ENCODE assay signal across 20 mouse cellular contexts in the genomic region with DNA sequence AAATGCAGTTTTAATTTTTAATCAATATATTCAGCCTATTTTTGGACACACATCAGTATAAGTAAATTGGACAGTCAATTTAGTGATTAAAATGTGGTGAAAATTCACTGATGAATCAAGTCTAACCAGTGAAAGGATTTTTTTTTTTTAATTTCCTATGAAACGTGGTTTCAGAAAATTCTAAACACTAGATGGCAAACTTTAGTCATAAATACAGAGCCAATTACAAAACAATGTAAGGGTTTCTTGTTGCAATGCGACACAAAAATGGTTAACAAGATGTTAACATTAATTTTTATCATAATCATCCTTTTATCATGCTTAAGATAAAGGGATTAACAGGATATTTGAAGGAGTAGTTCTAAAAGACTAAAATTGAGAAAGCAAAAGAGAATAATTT.
DNase-seq lines count a peak whose midpoint lies in the region; ATAC-seq and TF ChIP-seq lines count a peak whose summit lies in the region.
"Had no signal": no experiment of that assay in that cellular context is flagged by ENCODE, and none has a peak within 500 bp of the region (broad histone marks: within the 10 kb centered on the region; RNA-seq: fewer than 3 reads in every experiment).

No protein-coding gene starts in this region.

- no peaks in the 10 kb centered on the region for H3K36me3 ChIP-seq in hindbrain, postnatal 0 days (ENCODE audit: insufficient read depth, low read length)
- H3K36me3 ChIP-seq in hindbrain, embryonic 11.5 days (ENCODE audit: control insufficient read depth, insufficient read depth, low read length): no peaks in the 10 kb centered on the region
- no peaks in the 10 kb centered on the region for H3K36me3 ChIP-seq in midbrain, postnatal 0 days (ENCODE audit: insufficient read depth, low read length)
- H3K36me3 ChIP-seq in midbrain, embryonic 15.5 days (replicated peaks): no peaks in the 10 kb centered on the region
- no peaks in the 10 kb centered on the region for H3K36me3 ChIP-seq in liver, postnatal 0 days (replicated peaks; ENCODE audit: insufficient read depth, low read length)
- H3K36me3 ChIP-seq: embryonic facial prominence, embryonic 15.5 days; forebrain, embryonic 10.5 days; heart, embryonic 12.5 days; hindbrain, embryonic 10.5 days; intestine, embryonic 15.5 days had no signal

- H3K4me1 ChIP-seq in hindbrain, postnatal 0 days (ENCODE audit: insufficient read depth, low read length): no peaks in the 10 kb centered on the region
- no peaks in the 10 kb centered on the region for H3K4me1 ChIP-seq in hindbrain, embryonic 11.5 days (replicated peaks; ENCODE audit: control insufficient read depth, insufficient read depth, low read length)
- no peaks in the 10 kb centered on the region for H3K4me1 ChIP-seq in midbrain, postnatal 0 days (ENCODE audit: insufficient read depth, low read length)
- H3K4me1 ChIP-seq in midbrain, embryonic 15.5 days: no peaks in the 10 kb centered on the region
- H3K4me1 ChIP-seq in liver, postnatal 0 days (ENCODE audit: insufficient read depth): no peaks in the 10 kb centered on the region
- H3K4me1 ChIP-seq: embryonic facial prominence, embryonic 15.5 days; forebrain, embryonic 10.5 days; heart, embryonic 12.5 days; hindbrain, embryonic 10.5 days; intestine, embryonic 15.5 days had no signal

- no peak overlapping the region for H3K4me3 ChIP-seq in hindbrain, postnatal 0 days (ENCODE audit: low read length)
- no peak overlapping the region for H3K4me3 ChIP-seq in hindbrain, embryonic 11.5 days (ENCODE audit: low read depth, low read length)
- no peak overlapping the region for H3K4me3 ChIP-seq in midbrain, postnatal 0 days (ENCODE audit: low read depth, low read length)
- no peak overlapping the region for H3K4me3 ChIP-seq in midbrain, embryonic 15.5 days
- H3K4me3 ChIP-seq in liver, postnatal 0 days (ENCODE audit: low read depth, low read length): no peak overlapping the region
- H3K4me3 ChIP-seq: embryonic facial prominence, embryonic 15.5 days; erythroblast, embryonic 14.5 days; forebrain, embryonic 10.5 days; gastrocnemius, adult 2 months; heart, embryonic 12.5 days; hindbrain, embryonic 10.5 days; intestine, embryonic 15.5 days had no signal

- 54% methylated on average over 2 of the region's 2 CpGs for WGBS in hindbrain, postnatal 0 days
- 69% methylated on average over 2 of the region's 2 CpGs for WGBS in hindbrain, embryonic 11.5 days
- WGBS in midbrain, postnatal 0 days: 32% methylated on average over 2 of the region's 2 CpGs
- WGBS in midbrain, embryonic 15.5 days: 59% methylated on average over 2 of the region's 2 CpGs
- WGBS in liver, postnatal 0 days (ENCODE audit: insufficient replicate concordance): 36% methylated on average over 2 of the region's 2 CpGs

- DNase-seq in hindbrain, postnatal 0 days (ENCODE audit: low spot score): peak; percentile 27
- no peak for DNase-seq in hindbrain, embryonic 11.5 days (ENCODE audit: low spot score)
- DNase-seq in midbrain, postnatal 0 days (ENCODE audit: low spot score): peak; percentile 27
- peak; percentile 1 for DNase-seq in brain, adult 2 months (ENCODE audit: low read depth, low spot score)
- DNase-seq in liver, postnatal 0 days: no peak
- DNase-seq: adrenal gland, postnatal 14 days; cerebellum, adult 2 months; cerebellum, postnatal 10 days; embryo, embryonic 11 days; gastrocnemius, adult 2 months; gastrocnemius, postnatal 25 days had no signal

- no peaks in the 10 kb centered on the region for H3K27me3 ChIP-seq in hindbrain, postnatal 0 days (ENCODE audit: insufficient read depth, low read length)
- no peaks in the 10 kb centered on the region for H3K27me3 ChIP-seq in hindbrain, embryonic 11.5 days (ENCODE audit: control insufficient read depth, insufficient read depth, low read length)
- H3K27me3 ChIP-seq in midbrain, postnatal 0 days (ENCODE audit: insufficient read depth, low read length): no peaks in the 10 kb centered on the region
- no peaks in the 10 kb centered on the region for H3K27me3 ChIP-seq in midbrain, embryonic 15.5 days (replicated peaks)
- H3K27me3 ChIP-seq in liver, postnatal 0 days (ENCODE audit: insufficient read depth, low read length): no peaks in the 10 kb centered on the region
- H3K27me3 ChIP-seq: embryonic facial prominence, embryonic 15.5 days; heart, embryonic 12.5 days; intestine, embryonic 15.5 days; Patski had no signal

- ATAC-seq in hindbrain, postnatal 0 days: no peak
- ATAC-seq in hindbrain, embryonic 11.5 days (ENCODE audit: low FRiP score): no peak
- no peak for ATAC-seq in midbrain, postnatal 0 days (ENCODE audit: low FRiP score)
- no peak for ATAC-seq in midbrain, embryonic 15.5 days (replicated peaks)
- no peak for ATAC-seq in liver, postnatal 0 days
- ATAC-seq: activated CD4-positive, CD25-positive, alpha-beta regulatory T cell, adult 4 months; intestine, embryonic 15.5 days; Patski had no signal

- H3K4me2 ChIP-seq in hindbrain, postnatal 0 days (ENCODE audit: low read depth, low read length): no peak overlapping the region
- H3K4me2 ChIP-seq in hindbrain, embryonic 11.5 days (replicated peaks; ENCODE audit: low read depth, low read length): no peak overlapping the region
- H3K4me2 ChIP-seq in midbrain, postnatal 0 days (ENCODE audit: low read depth, low read length, poor library complexity, severe bottlenecking): no peak overlapping the region
- no peak overlapping the region for H3K4me2 ChIP-seq in midbrain, embryonic 15.5 days
- no peak overlapping the region for H3K4me2 ChIP-seq in liver, postnatal 0 days (ENCODE audit: low read depth, low read length)
- H3K4me2 ChIP-seq: embryonic facial prominence, embryonic 15.5 days; heart, embryonic 12.5 days; intestine, embryonic 15.5 days had no signal

- no peaks in the 10 kb centered on the region for H3K9me3 ChIP-seq in hindbrain, postnatal 0 days (ENCODE audit: low read length)
- H3K9me3 ChIP-seq in hindbrain, embryonic 11.5 days (ENCODE audit: control insufficient read depth, low read length): no peaks in the 10 kb centered on the region
- no peaks in the 10 kb centered on the region for H3K9me3 ChIP-seq in midbrain, postnatal 0 days (ENCODE audit: low read length)
- no peaks in the 10 kb centered on the region for H3K9me3 ChIP-seq in midbrain, embryonic 15.5 days
- no peaks in the 10 kb centered on the region for H3K9me3 ChIP-seq in liver, postnatal 0 days (ENCODE audit: low read length)
- H3K9me3 ChIP-seq: embryonic facial prominence, embryonic 15.5 days; forebrain, embryonic 10.5 days; heart, embryonic 12.5 days; hindbrain, embryonic 10.5 days; intestine, embryonic 15.5 days had no signal

- TF ChIP-seq CTCF in hindbrain, postnatal 0 days (IDR thresholded peaks at IDR 0.05; ENCODE audit: low read depth): no peak
- TF ChIP-seq CTCF in midbrain, postnatal 0 days (IDR thresholded peaks at IDR 0.05): peak; percentile 46
- TF ChIP-seq CTCF in liver, postnatal 0 days (IDR thresholded peaks at IDR 0.05; ENCODE audit: low read depth): no peak

- no peak overlapping the region for H3K27ac ChIP-seq in hindbrain, postnatal 0 days
- no peak overlapping the region for H3K27ac ChIP-seq in hindbrain, embryonic 11.5 days (ENCODE audit: low read depth, low read length)
- H3K27ac ChIP-seq in midbrain, postnatal 0 days (ENCODE audit: low read depth, low read length): no peak overlapping the region
- no peak overlapping the region for H3K27ac ChIP-seq in midbrain, embryonic 15.5 days
- H3K27ac ChIP-seq in liver, postnatal 0 days (ENCODE audit: low read depth): no peak overlapping the region
- H3K27ac ChIP-seq: embryonic facial prominence, embryonic 15.5 days; forebrain, embryonic 10.5 days; gastrocnemius, adult 2 months; hindbrain, embryonic 10.5 days; intestine, embryonic 15.5 days had no signal

- H3K9ac ChIP-seq in hindbrain, postnatal 0 days (replicated peaks; ENCODE audit: low read length): no peak overlapping the region
- no peak overlapping the region for H3K9ac ChIP-seq in hindbrain, embryonic 11.5 days (ENCODE audit: low read depth, low read length)
- H3K9ac ChIP-seq in midbrain, postnatal 0 days (replicated peaks; ENCODE audit: low read length, poor library complexity, severe bottlenecking): no peak overlapping the region
- no peak overlapping the region for H3K9ac ChIP-seq in midbrain, embryonic 15.5 days
- H3K9ac ChIP-seq in liver, postnatal 0 days (replicated peaks): no peak overlapping the region
- H3K9ac ChIP-seq: embryonic facial prominence, embryonic 15.5 days; heart, embryonic 12.5 days; intestine, embryonic 15.5 days had no signal

- TF ChIP-seq EP300 in liver, postnatal 0 days (IDR thresholded peaks at IDR 0.05; ENCODE audit: low read depth): no peak

Comparison
In these comparisons a context has a peak if more than half of its experiments do, and no peak if none do; other contexts are left out.
1. DNase-seq: peak in hindbrain, postnatal 0 days (single experiment), midbrain, postnatal 0 days (single experiment) and brain, adult 2 months (single experiment); none in hindbrain, embryonic 11.5 days (single experiment) and liver, postnatal 0 days (single experiment).